Mouse (Mus musculus) heart, postnatal 0 days (tissue): ENCODE data around the gene Dpysl5.

ENCODE experiments used
- CTCF ChIP-seq: IDR thresholded peaks from 2 replicates; pipeline ENCODE4 v1.5.1; 2016; ENCODE audit warnings: antibody characterized with exemption, control low read depth, low read depth
- EP300 ChIP-seq: IDR thresholded peaks from 2 replicates; pipeline ENCODE4 v1.6.1; 2016; ENCODE audit warnings: antibody characterized with exemption, low read depth

DNA sequence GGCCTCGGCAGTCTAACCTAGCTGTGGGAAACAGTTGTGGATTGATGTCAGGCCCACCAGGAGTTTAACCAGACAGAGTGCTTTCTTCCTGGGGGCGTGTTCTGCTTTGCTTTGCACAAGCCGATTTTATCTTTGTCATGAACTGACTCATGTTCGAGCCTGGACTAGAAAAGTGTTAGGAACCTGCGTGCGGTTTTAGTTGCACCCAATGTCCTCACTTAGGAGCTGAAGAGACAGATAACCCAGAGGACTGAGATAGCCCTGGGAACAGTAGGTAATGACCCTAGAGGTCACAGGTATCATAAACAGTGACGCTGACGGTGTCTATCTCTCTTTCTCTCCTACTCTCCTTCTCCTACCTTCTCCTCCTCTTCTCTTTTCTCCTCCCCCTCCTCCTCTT, 86.6 kb downstream of the Dpysl5 start:
- TF ChIP-seq CTCF (no peak), EP300 (no peak)
